Mouse (Mus musculus): ENCODE results near the gene Crocc2.

Crocc2 gene

GRCm38 (mm10) chr1:93168295-93168775 lies at the start of gene Crocc2:
TSS of gene Crocc2 (plus strand) at chr1:93168725.
- DNase-seq (ENCODE audit: low spot score in 2 of 2), result no peak

GRCm38 (mm10) chr1:93118816-93119215 lies 49.7 kb upstream of the Crocc2 start:
- no peak for DNase-seq (ENCODE audit: low spot score in 2 of 2)

- no peak for DNase-seq (ENCODE audit: low spot score in 2 of 2)
Observed at GRCm38 (mm10) chr1:93123179-93123854, 45.2 kb upstream of the Crocc2 start.

GRCm38 (mm10) chr1:93124066-93124465 lies 44.5 kb upstream of the Crocc2 start:
- no peak for DNase-seq (ENCODE audit: low spot score in 2 of 2)

- DNase-seq (ENCODE audit: low spot score in 2 of 2), result no peak
Observed at GRCm38 (mm10) chr1:93125256-93125655, 43.3 kb upstream of the Crocc2 start.

- DNase-seq (ENCODE audit: low spot score in 2 of 2), result no peak
Observed at GRCm38 (mm10) chr1:93128209-93128608, 40.3 kb upstream of the Crocc2 start.

GRCm38 (mm10) chr1:93128710-93129349 lies 39.7 kb upstream of the Crocc2 start:
- DNase-seq (ENCODE audit: low spot score in 2 of 2), result no peak

- no peak for DNase-seq (ENCODE audit: low spot score in 2 of 2)
Observed at GRCm38 (mm10) chr1:93130242-93130983, 38.1 kb upstream of the Crocc2 start.

GRCm38 (mm10) chr1:93132676-93133075 lies 35.8 kb upstream of the Crocc2 start:
- no peak for DNase-seq (ENCODE audit: low spot score in 2 of 2)

- no peak for DNase-seq (ENCODE audit: low spot score in 2 of 2)
Observed at GRCm38 (mm10) chr1:93135036-93135526, 33.4 kb upstream of the Crocc2 start, which contains the start of gene Agxt. TSS of gene Agxt (plus strand) at chr1:93135240.

- no peak for DNase-seq (ENCODE audit: low spot score in 2 of 2)
Observed at GRCm38 (mm10) chr1:93138534-93138933, 30.0 kb upstream of the Crocc2 start.

GRCm38 (mm10) chr1:93139713-93140112 lies 28.8 kb upstream of the Crocc2 start:
- DNase-seq (ENCODE audit: low spot score in 2 of 2), result no peak

- DNase-seq (ENCODE audit: low spot score in 2 of 2), result no peak
Observed at GRCm38 (mm10) chr1:93142871-93143270, 25.7 kb upstream of the Crocc2 start.

GRCm38 (mm10) chr1:93144176-93144575 lies 24.3 kb upstream of the Crocc2 start:
- no peak for DNase-seq (ENCODE audit: low spot score in 2 of 2)

GRCm38 (mm10) chr1:93150907-93151661 lies 17.4 kb upstream of the Crocc2 start:
- no peak for DNase-seq (ENCODE audit: low spot score in 2 of 2)

- no peak for DNase-seq (ENCODE audit: low spot score in 2 of 2)
Observed at GRCm38 (mm10) chr1:93157566-93157965, 11.0 kb upstream of the Crocc2 start.

GRCm38 (mm10) chr1:93158916-93159315 lies 9.6 kb upstream of the Crocc2 start:
- no peak for DNase-seq (ENCODE audit: low spot score in 2 of 2)

GRCm38 (mm10) chr1:93159566-93160500 lies 8.7 kb upstream of the Crocc2 start:
- no peak for DNase-seq (ENCODE audit: low spot score in 2 of 2)

GRCm38 (mm10) chr1:93160501-93161133 lies 7.9 kb upstream of the Crocc2 start, which contains the start of gene 2310007B03Rik:
TSS of gene 2310007B03Rik (minus strand) at chr1:93160948.
- no peak for DNase-seq (ENCODE audit: low spot score in 2 of 2)

GRCm38 (mm10) chr1:93161350-93161749 lies 7.2 kb upstream of the Crocc2 start:
- no peak for DNase-seq (ENCODE audit: low spot score in 2 of 2)

Measured in spleen, postnatal 36 days (tissue).